Mouse (Mus musculus): ENCODE results near the gene Mrps18a. TPM values are rescaled to one million over a fixed set of nuclear protein-coding genes. Genes with fewer than 3 reads are reported as not detected.

The Mrps18a gene
- total RNA-seq (2015) (50.5 and 56.3 TPM in 2 replicates), total RNA-seq (2017) (55.4 and 59.2 TPM in 2 replicates)

- peak; percentile 100 for ATAC-seq (replicated peaks; ENCODE audit: poor library complexity)
Observed at GRCm38 (mm10) chr17:46110402-46111289, at the start of gene Mrps18a. Gene Mrps18a, plus strand, starts transcription at chr17:46110986.

GRCm38 (mm10) chr17:46063283-46063973, 47.4 kb upstream of the Mrps18a start:
- ATAC-seq (replicated peaks; ENCODE audit: poor library complexity): peak; percentile 76

- no peak for ATAC-seq (replicated peaks; ENCODE audit: poor library complexity)
Observed at GRCm38 (mm10) chr17:46063974-46064312, 46.8 kb upstream of the Mrps18a start.

- ATAC-seq (replicated peaks; ENCODE audit: poor library complexity): no peak
Observed at GRCm38 (mm10) chr17:46070046-46070445, 40.7 kb upstream of the Mrps18a start.

- ATAC-seq (replicated peaks; ENCODE audit: poor library complexity): no peak
Observed at GRCm38 (mm10) chr17:46071531-46071930, 39.3 kb upstream of the Mrps18a start.

GRCm38 (mm10) chr17:46073730-46074301, 37.0 kb upstream of the Mrps18a start:
- peak; percentile 83 for ATAC-seq (replicated peaks; ENCODE audit: poor library complexity)

- peak; percentile 38 for ATAC-seq (replicated peaks; ENCODE audit: poor library complexity)
Observed at GRCm38 (mm10) chr17:46074398-46075115, 36.2 kb upstream of the Mrps18a start.

GRCm38 (mm10) chr17:46075116-46075485, 35.7 kb upstream of the Mrps18a start:
- peak; percentile 38 for ATAC-seq (replicated peaks; ENCODE audit: poor library complexity)

GRCm38 (mm10) chr17:46075551-46076259, 35.1 kb upstream of the Mrps18a start:
- no peak for ATAC-seq (replicated peaks; ENCODE audit: poor library complexity)

GRCm38 (mm10) chr17:46076260-46076551, 34.6 kb upstream of the Mrps18a start:
- no peak for ATAC-seq (replicated peaks; ENCODE audit: poor library complexity)

GRCm38 (mm10) chr17:46077921-46078534, 32.8 kb upstream of the Mrps18a start:
- no peak for ATAC-seq (replicated peaks; ENCODE audit: poor library complexity)

- ATAC-seq (replicated peaks; ENCODE audit: poor library complexity): no peak
Observed at GRCm38 (mm10) chr17:46079037-46079436, 31.7 kb upstream of the Mrps18a start.

GRCm38 (mm10) chr17:46080388-46080787, 30.4 kb upstream of the Mrps18a start:
- no peak for ATAC-seq (replicated peaks; ENCODE audit: poor library complexity)

GRCm38 (mm10) chr17:46081042-46081441, 29.7 kb upstream of the Mrps18a start:
- no peak for ATAC-seq (replicated peaks; ENCODE audit: poor library complexity)

- ATAC-seq (replicated peaks; ENCODE audit: poor library complexity): no peak
Observed at GRCm38 (mm10) chr17:46081657-46082056, 29.1 kb upstream of the Mrps18a start.

- no peak for ATAC-seq (replicated peaks; ENCODE audit: poor library complexity)
Observed at GRCm38 (mm10) chr17:46083381-46083780, 27.4 kb upstream of the Mrps18a start.

- ATAC-seq (replicated peaks; ENCODE audit: poor library complexity): peak; percentile 72
Observed at GRCm38 (mm10) chr17:46084091-46084501, 26.7 kb upstream of the Mrps18a start.

- ATAC-seq (replicated peaks; ENCODE audit: poor library complexity): peak; percentile 24
Observed at GRCm38 (mm10) chr17:46086341-46086870, 24.4 kb upstream of the Mrps18a start.

GRCm38 (mm10) chr17:46091351-46091750, 19.4 kb upstream of the Mrps18a start:
- ATAC-seq (replicated peaks; ENCODE audit: poor library complexity): no peak

- no peak for ATAC-seq (replicated peaks; ENCODE audit: poor library complexity)
Observed at GRCm38 (mm10) chr17:46091899-46092298, 18.9 kb upstream of the Mrps18a start.

Data from megakaryocyte progenitor cell, adult 5-6 weeks (primary cell).